Mouse (Mus musculus): ENCODE data around the gene Pgap2. TPM values are rescaled to one million over a fixed set of nuclear protein-coding genes. Genes with fewer than 3 reads are reported as not detected.
A peak's percentile ranks its signal among the peaks of the same experiment; 100 is the strongest.

Pgap2 gene
- total RNA-seq, 2 experiments from 2014 or later: 67.3 to 73.6 TPM

DNA sequence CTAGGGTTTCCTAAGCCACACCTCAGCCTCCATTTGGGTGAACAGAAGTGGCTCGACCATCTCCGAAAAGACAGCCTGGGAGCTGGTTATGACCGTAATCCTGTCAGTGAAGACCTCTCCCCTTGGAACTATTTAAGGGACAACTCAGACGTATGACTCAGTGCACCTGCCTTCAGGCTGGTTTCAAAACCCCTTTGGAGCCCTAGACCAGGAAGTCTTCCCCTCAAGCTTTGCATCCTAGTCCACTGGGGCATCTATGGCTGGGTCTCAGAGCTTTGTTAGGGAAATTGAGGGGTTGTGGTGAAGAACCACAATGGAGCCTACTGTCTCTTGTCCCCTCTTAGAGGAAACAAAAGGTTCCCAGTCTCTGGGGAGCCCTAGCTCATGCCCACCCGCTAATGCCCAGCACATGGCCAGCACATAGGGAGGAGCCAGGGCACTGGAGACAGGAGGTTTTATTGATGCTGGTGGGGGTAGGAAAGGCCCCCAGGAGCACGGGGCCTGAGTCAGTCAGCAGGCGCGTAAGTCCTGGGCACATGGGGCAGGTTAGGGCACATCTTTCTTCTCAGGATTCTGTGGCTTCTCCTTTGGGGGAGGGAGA, 28.8 kb downstream of the Pgap2 start:
- no peak for DNase-seq
- intact Hi-C loops (cut with DNase I): no loop called here

GRCm38 (mm10) chr7:102239591-102239990, 29.6 kb downstream of the Pgap2 start:
- intact Hi-C loops (cut with DNase I): no loop called here
- no peak for DNase-seq

DNA sequence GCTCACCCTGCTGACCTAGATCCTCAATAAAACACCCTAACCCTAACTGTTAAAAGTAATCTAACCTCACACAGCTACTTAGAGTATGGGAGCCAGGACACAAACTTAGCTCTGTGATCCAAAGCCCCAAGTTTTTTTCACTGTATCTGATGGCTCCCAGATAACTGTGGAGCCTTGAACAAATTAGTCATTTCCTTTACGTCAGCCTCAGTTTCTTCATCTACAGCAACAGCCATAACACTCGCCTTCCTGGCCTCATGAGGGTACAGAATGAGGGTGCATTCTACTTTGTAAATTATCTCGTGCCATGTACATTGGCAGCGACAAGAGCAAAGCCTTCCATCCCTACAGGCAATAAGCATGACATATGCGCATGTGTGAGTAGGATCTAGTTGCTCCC, 32.4 kb downstream of the Pgap2 start:
- intact Hi-C loops (cut with DNase I): no loop called here
- DNase-seq: no peak

GRCm38 (mm10) chr7:102242917-102243316, 32.9 kb downstream of the Pgap2 start:
- intact Hi-C loops (cut with DNase I): no loop called here
- DNase-seq: no peak

GRCm38 (mm10) chr7:102243870-102244269, 33.9 kb downstream of the Pgap2 start:
- intact Hi-C loops (cut with DNase I): no loop called here
- peak; percentile 49 to 51 for DNase-seq

DNA sequence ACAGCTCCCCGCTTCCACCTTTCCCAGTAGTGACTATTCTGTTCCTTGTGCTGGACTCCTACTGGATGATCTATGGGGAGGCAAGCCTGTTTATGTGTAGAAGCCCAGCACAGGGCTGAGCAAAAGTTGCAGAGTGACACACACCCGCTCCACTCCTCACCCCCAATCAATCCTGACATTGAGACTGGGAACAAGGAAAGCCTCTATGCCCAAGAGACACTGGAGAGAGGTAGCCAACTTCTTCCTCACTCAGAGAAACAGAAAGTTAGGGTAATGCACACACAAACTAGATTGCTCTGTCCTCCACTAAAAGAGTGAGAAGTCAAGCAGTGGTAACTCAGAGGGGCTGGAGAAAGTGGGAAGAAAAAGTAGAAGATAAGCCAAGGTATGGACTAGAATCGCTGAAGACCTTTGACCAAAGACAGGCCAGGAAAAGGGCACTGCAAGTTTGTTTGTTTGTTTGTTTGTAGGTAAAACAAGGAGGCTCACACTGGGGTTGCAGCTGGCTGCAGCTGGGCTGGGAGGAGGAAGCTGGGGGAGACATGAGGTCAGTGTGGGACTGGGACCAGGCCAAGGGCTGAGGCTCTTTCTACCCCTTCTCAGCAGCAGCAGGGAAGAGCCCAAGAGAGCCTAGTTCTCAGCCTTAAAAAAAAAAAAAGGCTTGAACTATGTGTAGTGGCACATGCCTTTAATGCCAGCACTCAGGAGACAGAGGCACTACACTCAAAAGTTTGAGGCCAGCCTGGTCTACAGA, 35.0 kb downstream of the Pgap2 start:
- intact Hi-C loops (cut with DNase I): no loop called here
- peak; percentile 62 to 76 for DNase-seq

DNA sequence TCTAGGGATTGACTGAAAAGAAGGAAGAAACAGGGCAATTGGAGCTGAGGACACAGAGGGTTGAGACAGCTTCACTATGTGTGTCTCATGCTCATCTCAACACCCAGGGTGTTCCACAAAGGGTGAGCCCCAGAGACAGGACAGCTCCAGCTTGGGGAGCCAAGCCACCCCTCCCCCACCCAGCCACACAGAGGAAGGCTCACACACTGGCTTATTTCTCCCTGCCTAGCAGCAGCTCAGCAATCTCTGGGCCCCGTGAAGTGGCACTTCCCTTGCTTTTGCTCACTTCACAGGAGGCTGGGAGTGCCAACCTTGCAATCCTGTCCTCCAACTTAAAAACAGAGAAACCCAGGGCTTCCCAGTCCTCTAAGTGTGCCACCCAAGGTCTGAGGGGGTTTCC, 35.8 kb downstream of the Pgap2 start:
- DNase-seq: peak; percentile 51 to 55
- intact Hi-C loops (cut with DNase I): no loop called here

DNA sequence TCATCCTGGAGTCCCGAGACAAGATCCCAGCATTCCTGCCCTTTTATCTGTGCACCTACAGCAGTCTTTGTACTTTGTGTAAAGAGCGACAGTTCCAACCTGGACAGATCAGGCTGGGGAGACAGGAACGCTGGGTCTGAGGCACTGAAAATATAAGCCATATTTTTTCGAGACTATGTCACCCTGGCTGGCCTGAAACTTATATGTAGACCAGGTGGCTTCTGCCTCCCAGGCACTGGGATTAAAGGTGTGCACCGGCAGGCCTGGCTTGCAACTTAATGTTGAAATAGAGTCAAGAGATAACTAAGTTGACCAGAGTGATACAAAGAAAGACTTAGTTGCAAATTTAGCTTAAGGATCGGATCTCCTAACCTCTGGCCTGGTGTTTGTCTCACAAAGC, 36.3 kb downstream of the Pgap2 start:
- intact Hi-C loops (cut with DNase I): no loop called here
- no peak for DNase-seq

DNA sequence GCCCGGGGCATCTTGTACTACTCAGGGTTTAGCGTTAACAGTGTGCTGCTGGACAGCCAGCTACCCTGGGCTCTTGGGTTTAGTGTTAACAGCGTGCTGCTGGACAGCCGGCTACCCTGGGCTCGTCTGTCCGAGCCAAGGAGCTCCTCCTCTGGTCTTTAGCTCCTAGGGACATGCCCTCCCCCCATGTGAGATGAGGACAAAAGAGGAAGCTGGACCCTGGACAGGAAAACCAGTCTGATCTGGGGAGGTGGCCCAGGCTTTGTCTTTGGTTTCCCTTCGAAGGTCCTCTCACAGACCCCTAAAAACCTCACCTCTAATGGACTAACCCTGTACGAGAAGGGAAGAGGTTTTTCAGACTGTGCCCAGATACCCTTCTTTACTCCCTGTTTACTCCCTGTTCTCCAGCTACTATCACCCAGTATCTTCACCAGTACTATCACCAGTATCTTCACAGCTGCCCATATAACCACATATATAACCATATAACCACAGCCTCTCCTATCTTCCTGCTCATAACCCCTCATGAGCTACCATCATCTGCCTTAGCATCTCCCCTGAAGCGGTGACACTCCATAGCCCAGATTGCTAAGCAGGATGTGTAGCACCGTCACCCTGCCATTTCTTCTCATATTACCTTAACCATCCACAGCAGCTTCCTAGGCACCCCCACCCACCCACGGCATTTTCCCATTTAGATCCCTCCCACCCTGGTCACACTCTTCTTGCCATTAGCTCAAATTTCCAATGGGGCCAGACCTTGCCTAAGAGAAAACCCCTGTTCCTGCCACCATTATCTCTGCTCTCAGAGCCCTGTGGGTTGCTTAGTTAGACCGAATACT, 37.2 kb downstream of the Pgap2 start:
- intact Hi-C loops (cut with DNase I): no loop called here
- no peak for DNase-seq

GRCm38 (mm10) chr7:102248691-102249404, 38.8 kb downstream of the Pgap2 start:
- no peak for DNase-seq
- intact Hi-C loops (cut with DNase I): no loop called here

GRCm38 (mm10) chr7:102249531-102249895, 39.5 kb downstream of the Pgap2 start:
- intact Hi-C loops (cut with DNase I): no loop called here
- DNase-seq: no peak

DNA sequence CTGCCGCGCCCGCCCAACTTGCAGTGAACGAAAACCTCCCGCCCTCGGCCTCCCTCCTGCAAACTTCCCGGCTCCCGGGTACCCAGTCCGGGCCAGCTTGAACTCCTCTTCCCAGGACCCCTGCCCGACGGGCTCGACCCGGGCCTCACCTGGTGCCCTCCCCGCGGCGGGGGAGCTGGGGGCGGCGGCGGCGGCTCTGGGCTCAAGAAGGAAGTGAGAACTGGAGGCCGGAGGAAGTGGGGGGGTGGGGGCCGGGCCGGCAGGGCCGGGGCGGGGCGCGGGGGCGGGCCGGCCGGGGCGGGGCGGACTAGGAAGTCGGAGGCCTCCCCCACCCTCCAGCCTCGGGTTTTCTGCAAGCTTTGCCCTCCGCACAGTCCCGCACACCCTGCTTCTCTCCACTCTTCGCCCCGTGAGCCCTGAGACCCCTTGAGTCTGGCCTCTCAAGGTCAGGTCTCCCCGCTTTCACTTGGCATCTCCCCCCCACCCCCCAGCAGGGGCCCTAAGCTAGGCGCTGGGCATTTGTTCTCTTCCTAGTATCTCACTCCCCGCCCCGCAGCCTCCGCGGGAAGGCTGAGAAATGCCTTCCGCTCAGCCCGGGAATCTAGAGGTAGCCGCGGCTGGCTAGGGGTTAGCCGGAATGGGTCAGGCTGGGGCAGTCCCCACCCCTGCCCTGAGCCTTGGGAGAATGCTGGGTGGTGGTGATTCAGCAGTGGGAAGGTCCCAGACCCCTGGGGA, 40.1 kb downstream of the Pgap2 start:
- DNase-seq: peak; percentile 80 to 86
- intact Hi-C loops (cut with DNase I): loop anchor here (1.0 to 5.0 kb wide), 4 partner anchors 27 to 598 kb away; partner anchors contain the start of genes Nup98 and Pgap2

DNA sequence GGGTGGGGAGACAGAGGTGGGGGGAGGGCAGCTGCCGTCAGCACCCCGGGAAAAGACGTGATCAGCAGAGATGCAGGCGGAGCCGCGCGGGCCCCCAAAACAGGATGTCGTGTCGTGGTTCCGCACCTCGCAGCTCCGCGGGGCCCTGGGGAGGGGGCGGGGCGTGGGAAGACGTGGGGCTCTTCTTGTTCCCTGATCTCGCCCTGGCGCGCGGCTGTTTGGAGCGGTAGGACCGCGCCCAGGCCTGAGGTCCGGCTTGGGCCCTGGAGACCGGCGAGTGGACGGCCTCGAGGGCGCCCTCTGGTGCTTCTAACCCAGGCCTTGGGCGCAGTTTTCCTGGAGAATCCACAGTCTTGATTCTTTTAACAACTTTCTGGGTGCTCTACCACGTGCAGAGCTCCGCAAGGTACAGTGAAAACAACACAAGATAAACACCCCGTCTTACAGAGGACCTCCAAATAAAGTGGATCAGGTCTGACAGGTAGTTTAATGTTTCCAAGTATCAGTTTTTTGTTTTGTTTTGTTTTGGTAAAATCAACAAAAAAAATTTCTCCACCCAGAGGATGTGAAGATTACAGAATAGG, 40.7 kb downstream of the Pgap2 start:
- DNase-seq: peak; percentile 94
- intact Hi-C loops (cut with DNase I): loop anchor here (1.0 to 5.0 kb wide), 4 partner anchors 28 to 598 kb away; partner anchors contain the start of genes Nup98 and Pgap2

GRCm38 (mm10) chr7:102253631-102254030, 43.6 kb downstream of the Pgap2 start:
- intact Hi-C loops (cut with DNase I): loop anchor here (5.0 kb wide), 1 partner anchor 601 kb away; no protein-coding TSS in a partner anchor
- DNase-seq: no peak

DNA sequence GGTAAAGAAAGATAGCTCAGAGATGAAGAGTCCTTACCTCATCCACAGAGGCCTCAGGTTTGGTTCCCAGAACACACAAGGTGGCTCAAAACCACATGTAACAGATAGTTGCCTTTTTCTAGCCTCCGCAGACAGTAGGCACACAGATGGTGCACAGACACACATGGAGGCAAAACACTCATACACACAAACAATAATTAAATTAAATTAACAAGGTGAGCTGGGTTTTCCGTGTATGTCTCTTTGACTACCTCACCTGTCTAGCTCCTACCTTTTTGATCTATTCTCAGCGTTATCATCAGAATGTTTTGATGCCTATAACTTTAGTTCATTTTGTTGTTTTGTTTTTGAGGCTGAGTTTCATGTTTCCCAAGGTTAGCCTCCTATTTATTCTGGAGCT, 45.9 kb downstream of the Pgap2 start, which contains the start of gene Rhog:
TSS of gene Rhog (minus strand) at position 101 of the 400 bp plus-strand sequence.
- intact Hi-C loops (cut with DNase I): no loop called here
- no peak for DNase-seq

DNA sequence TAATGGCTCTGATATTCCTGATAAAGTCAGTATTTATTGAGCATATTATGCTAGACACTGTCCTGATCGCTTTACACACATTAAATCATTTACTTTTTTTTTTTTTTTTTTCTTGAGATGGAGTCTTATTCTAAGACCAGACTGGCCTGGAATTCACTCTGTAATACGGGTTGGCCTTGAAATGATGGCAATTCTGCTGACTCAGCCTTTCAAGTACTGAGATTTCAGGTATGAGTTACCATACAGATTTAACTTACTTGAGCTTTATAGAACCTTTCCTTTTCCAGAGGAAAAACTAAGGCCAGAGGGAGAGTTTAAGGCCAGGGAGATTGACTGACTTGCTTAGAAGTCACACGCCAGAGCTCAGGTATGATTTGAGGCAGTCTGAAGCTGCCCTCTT, 46.6 kb downstream of the Pgap2 start:
- DNase-seq: no peak
- intact Hi-C loops (cut with DNase I): no loop called here

- peak; percentile 80 to 88 for DNase-seq
- intact Hi-C loops (cut with DNase I): loop anchor here (1.0 kb wide), 1 partner anchor 159 kb away; no protein-coding TSS in a partner anchor
Observed at GRCm38 (mm10) chr7:102258189-102258588, 48.2 kb downstream of the Pgap2 start.

DNA sequence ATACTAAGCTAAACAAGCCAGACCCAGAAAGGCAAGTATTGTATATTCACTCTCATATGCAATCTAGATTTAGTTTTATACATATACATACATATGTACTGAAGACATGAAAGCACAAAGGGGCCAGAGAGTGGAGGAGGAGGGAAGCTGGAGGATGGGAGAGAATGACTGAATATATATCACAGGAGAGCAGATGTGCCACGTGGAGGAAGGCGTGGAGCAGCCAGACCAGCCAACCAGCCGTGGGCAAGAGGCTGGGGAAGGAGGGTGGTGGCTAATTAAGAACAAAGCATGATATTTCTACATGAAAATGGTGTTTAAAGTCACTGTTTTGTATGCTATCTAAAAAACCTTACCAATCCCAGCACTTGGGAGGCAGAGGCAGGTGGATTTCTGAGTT, 48.7 kb downstream of the Pgap2 start:
- intact Hi-C loops (cut with DNase I): loop anchor here (1.0 kb wide), 1 partner anchor 159 kb away; no protein-coding TSS in a partner anchor
- no peak for DNase-seq

All from heart, postnatal 36 days (tissue).